Mouse (Mus musculus): ENCODE results near the gene Galnt16.

GRCm38 (mm10) chr12:80594781-80595180 is 76.7 kb downstream of the Galnt16 start:
- TF ChIP-seq MAFK (IDR thresholded peaks at IDR 0.05; ENCODE audit: borderline replicate concordance, low read depth, low read length) = no peak
- TF ChIP-seq NRF1 (IDR thresholded peaks at IDR 0.05; ENCODE audit: insufficient read depth, low read depth, low read length, poor library complexity, severe bottlenecking) = no peak
- no peak for TF ChIP-seq MYC (IDR thresholded peaks at IDR 0.05; ENCODE audit: low read depth, low read length)
